In genomic region chr5:122927703-122928102, GRCm38 (mm10) we compare ENCODE assay signal across 19 mouse cellular contexts.
DNase-seq lines count a peak whose midpoint lies in the region; ATAC-seq and TF ChIP-seq lines count a peak whose summit lies in the region.
"Had no signal": no experiment of that assay in that cellular context is flagged by ENCODE, and none has a peak within 500 bp of the region (broad histone marks: within the 10 kb centered on the region; RNA-seq: fewer than 3 reads in every experiment).

No protein-coding gene starts in this region.

- no peaks in the 10 kb centered on the region for H3K27me3 ChIP-seq in heart, embryonic 16.5 days (ENCODE audit: control insufficient read depth, insufficient read depth, low read length)
- no peaks in the 10 kb centered on the region for H3K27me3 ChIP-seq in lung, postnatal 0 days (replicated peaks; ENCODE audit: insufficient read depth, low read length)
- no peaks in the 10 kb centered on the region for H3K27me3 ChIP-seq in intestine, embryonic 15.5 days (replicated peaks)
- H3K27me3 ChIP-seq: Patski had no signal

- intact Hi-C loops in heart, postnatal 14 days (cut with DNase I), result loop anchor here (5.0 kb wide), 2 partner anchors 85 to 120 kb away; partner anchors contain the start of gene Morn3

- H3K4me3 ChIP-seq in heart, embryonic 16.5 days (ENCODE audit: low read length), result no peak overlapping the region
- H3K4me3 ChIP-seq in lung, postnatal 0 days (ENCODE audit: low read depth, low read length), result no peak overlapping the region
- H3K4me3 ChIP-seq in intestine, embryonic 15.5 days (replicated peaks), result no peak overlapping the region
- H3K4me3 ChIP-seq: embryonic facial prominence, embryonic 10.5 days; hindbrain, embryonic 10.5 days had no signal

- no peaks in the 10 kb centered on the region for H3K9me3 ChIP-seq in heart, embryonic 16.5 days (replicated peaks; ENCODE audit: control insufficient read depth, low read length)
- no peaks in the 10 kb centered on the region for H3K9me3 ChIP-seq in lung, postnatal 0 days (ENCODE audit: low read length)
- no peaks in the 10 kb centered on the region for H3K9me3 ChIP-seq in intestine, embryonic 15.5 days
- H3K9me3 ChIP-seq: embryonic facial prominence, embryonic 10.5 days; hindbrain, embryonic 10.5 days had no signal

- no peak overlapping the region for H3K4me2 ChIP-seq in heart, embryonic 16.5 days (ENCODE audit: low read depth, low read length)
- no peak overlapping the region for H3K4me2 ChIP-seq in lung, postnatal 0 days (replicated peaks; ENCODE audit: low read depth, low read length)
- no peak overlapping the region for H3K4me2 ChIP-seq in intestine, embryonic 15.5 days (replicated peaks)

- ATAC-seq in heart, embryonic 16.5 days (replicated peaks; ENCODE audit: extremely low read depth, insufficient read depth, low FRiP score), result no peak
- 0 out of 2 replicates have a peak, but pooled peaks have one; percentile 11 for ATAC-seq in lung, postnatal 0 days
- peak; percentile 75 for ATAC-seq in intestine, embryonic 15.5 days
- ATAC-seq: forebrain, postnatal 0 days; Patski had no signal

- 66% methylated on average over 6 of the region's 6 CpGs for WGBS in heart, embryonic 16.5 days
- 62% methylated on average over 6 of the region's 6 CpGs for WGBS in lung, postnatal 0 days
- WGBS in intestine, embryonic 15.5 days, result 67% methylated on average over 6 of the region's 6 CpGs

- peak overlapping the region; percentile 56 for H3K27ac ChIP-seq in heart, embryonic 16.5 days (ENCODE audit: low read length)
- no peak overlapping the region for H3K27ac ChIP-seq in lung, postnatal 0 days (ENCODE audit: low read length)
- H3K27ac ChIP-seq in intestine, embryonic 15.5 days, result no peak overlapping the region
- H3K27ac ChIP-seq: embryonic facial prominence, embryonic 10.5 days; hindbrain, embryonic 10.5 days; macrophage had no signal

- no peak for TF ChIP-seq CTCF in lung, postnatal 0 days (IDR thresholded peaks at IDR 0.05)

- peaks cover 11% of the 10 kb centered on the region for H3K36me3 ChIP-seq in heart, embryonic 16.5 days (ENCODE audit: control insufficient read depth, insufficient read depth)
- no peaks in the 10 kb centered on the region for H3K36me3 ChIP-seq in lung, postnatal 0 days (ENCODE audit: insufficient read depth, low read length)
- H3K36me3 ChIP-seq in intestine, embryonic 15.5 days, result no peaks in the 10 kb centered on the region

- H3K9ac ChIP-seq in heart, embryonic 16.5 days (ENCODE audit: low read length), result no peak overlapping the region
- no peak overlapping the region for H3K9ac ChIP-seq in lung, postnatal 0 days (replicated peaks; ENCODE audit: low read depth)
- no peak overlapping the region for H3K9ac ChIP-seq in intestine, embryonic 15.5 days
- H3K9ac ChIP-seq: forebrain, postnatal 0 days had no signal

- no peak for DNase-seq in heart, postnatal 14 days
- DNase-seq in lung, postnatal 0 days (ENCODE audit: low spot score), result no peak
- DNase-seq in lung, postnatal 25 days (ENCODE audit: low spot score), result no peak
- DNase-seq in yolk sac, embryonic 10.5 days (ENCODE audit: low spot score), result peak; percentile 41
- DNase-seq in frontal cortex, postnatal 10 days (ENCODE audit: low spot score in 2 of 2), result no peak
- DNase-seq in urinary bladder, adult 18-20 months (ENCODE audit: low spot score in 2 of 2), result no peak
- DNase-seq: cerebellum, adult 11 months; cerebellum, postnatal 36 days; forebrain, postnatal 0 days; gastrocnemius, postnatal 10 days; kidney, postnatal 25 days; midbrain, embryonic 14.5 days; right cerebral cortex, postnatal 25 days had no signal

- TF ChIP-seq EP300 in lung, postnatal 0 days (IDR thresholded peaks at IDR 0.05), result no peak

- peaks cover 34% of the 10 kb centered on the region for H3K4me1 ChIP-seq in heart, embryonic 16.5 days (ENCODE audit: control insufficient read depth, insufficient read depth, low read length)
- peaks cover 4% of the 10 kb centered on the region; the same call in 1 of the 2 replicates for H3K4me1 ChIP-seq in lung, postnatal 0 days (ENCODE audit: insufficient read depth, low read depth, low read length)
- peaks cover 8% of the 10 kb centered on the region for H3K4me1 ChIP-seq in intestine, embryonic 15.5 days (replicated peaks)
